Mouse (Mus musculus) cerebellum, postnatal 4 days (tissue): ENCODE results near the gene Kank3.

Source experiments
- DNase-seq, 2 experiments: peaks; one replicate each; pipeline ENCODE4 v3.0.0; 2022; ENCODE audit warnings: low spot score in 2 of 2, mixed read lengths in 1 of 2

Kank3 gene

DNA sequence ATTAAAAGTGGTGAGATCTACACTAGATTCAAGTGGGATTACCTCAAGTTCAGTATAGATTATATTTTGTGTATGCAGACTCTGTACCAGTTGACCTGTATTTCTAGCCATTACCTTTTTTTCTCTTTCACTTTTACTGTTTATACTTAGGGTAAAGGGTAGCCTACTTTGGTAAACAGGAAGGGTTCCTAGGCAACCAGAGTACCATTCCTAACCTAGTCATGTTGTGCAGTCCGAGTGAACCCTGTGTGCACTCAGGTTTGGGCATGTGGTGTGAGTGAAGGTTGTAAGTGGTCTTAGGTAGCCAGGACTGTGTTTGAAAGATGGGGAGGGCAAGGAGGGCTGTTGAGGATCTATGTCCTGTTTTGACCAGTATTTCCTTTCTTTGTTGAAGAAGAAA, 41.0 kb downstream of the Kank3 start:
- no peak for DNase-seq

DNA sequence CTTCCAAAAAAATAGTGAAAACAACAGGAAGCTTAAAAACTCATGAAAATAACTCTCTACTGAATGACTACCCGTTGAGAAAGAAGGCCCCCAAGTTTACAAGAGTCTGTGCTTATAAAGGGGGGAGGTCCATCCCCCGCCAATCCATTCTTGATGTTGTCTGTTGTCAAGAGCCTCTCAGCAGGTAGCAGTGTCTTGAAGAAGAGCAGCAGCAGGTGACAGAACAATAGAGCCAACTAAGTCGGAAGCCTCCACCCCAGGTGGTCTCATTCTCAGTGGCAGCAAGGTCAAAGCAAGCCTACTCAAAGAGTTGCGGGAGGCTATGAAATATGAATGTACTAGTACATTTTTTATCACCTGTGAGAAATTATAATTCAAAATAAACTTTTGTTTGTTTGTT, 47.5 kb downstream of the Kank3 start:
- DNase-seq, result no peak

GRCm38 (mm10) chr17:33865330-33866030, 55.2 kb downstream of the Kank3 start:
- DNase-seq, result no peak
